Mouse (Mus musculus) E14TG2a.4 (cell line): Measurements from ENCODE around the gene Dsp.

Source experiments
- CTCF ChIP-seq: conservative IDR thresholded peaks from 2 replicates; pipeline ENCODE4 v1.5.1; 2014; ENCODE audit warnings: low read length
- NANOG ChIP-seq: IDR thresholded peaks from 2 replicates; pipeline ENCODE4 v1.6.1; 2014; ENCODE audit warnings: borderline replicate concordance, low read length, mixed read lengths

DNA sequence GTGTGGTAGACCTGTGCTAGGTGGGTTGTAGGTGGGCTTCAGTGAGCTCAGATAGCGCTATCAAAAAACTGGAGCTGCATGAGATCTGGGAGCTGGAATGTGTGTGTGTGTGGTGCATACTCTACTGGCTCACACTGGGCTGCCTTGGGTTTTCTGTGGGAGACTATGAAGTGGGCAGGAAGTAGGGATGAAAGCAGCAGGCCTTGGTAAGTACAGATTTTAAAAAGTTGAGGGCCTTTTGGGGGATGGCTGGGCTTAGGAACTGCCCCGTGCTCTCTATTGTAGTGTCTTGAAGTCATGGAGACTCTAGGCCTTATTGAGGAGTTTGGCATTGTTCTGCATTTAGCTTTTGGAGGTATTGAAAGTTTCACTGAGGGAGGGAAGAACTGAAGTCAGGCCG lies 67.6 kb downstream of the Dsp start:
- TF ChIP-seq CTCF: no peak
- no peak for TF ChIP-seq NANOG
